Mouse (Mus musculus) C2C12 (cell line): ENCODE data around the gene Gak.

ENCODE experiments used
- CTCF ChIP-seq: IDR thresholded peaks from one replicate; pipeline ENCODE4 v1.5.1; 2011; ENCODE audit not compliant: control insufficient read depth, insufficient read depth, insufficient read length
- FOSL1 ChIP-seq: IDR thresholded peaks from one replicate; pipeline ENCODE4 v1.8.0; 2011; ENCODE audit warnings: mild to moderate bottlenecking, low read length; ENCODE audit not compliant: poor library complexity, insufficient read depth, severe bottlenecking
- MYOG ChIP-seq: IDR thresholded peaks from one replicate; pipeline ENCODE4 v1.6.1; 2011; ENCODE audit not compliant: control insufficient read depth, insufficient read length; ENCODE audit errors: extremely low read depth
- USF1 ChIP-seq: IDR thresholded peaks from one replicate; pipeline ENCODE4 v1.6.1; 2011; ENCODE audit warnings: low read depth, mild to moderate bottlenecking, control low read depth, moderate library complexity

GRCm38 (mm10) chr5:108648937-108649576 lies 19.5 kb upstream of the Gak start:
- TF ChIP-seq FOSL1 (no peak), CTCF (no peak), USF1 (no peak), MYOG (no peak)
